Mouse (Mus musculus) brain, embryonic 18.5 days (tissue): ENCODE results near the gene Coro2b.

Source experiments
- DNase-seq: peaks from one replicate; pipeline ENCODE4 v3.0.0-alpha.2; 2012; ENCODE audit warnings: low read depth, low spot score

Gene Coro2b

DNA sequence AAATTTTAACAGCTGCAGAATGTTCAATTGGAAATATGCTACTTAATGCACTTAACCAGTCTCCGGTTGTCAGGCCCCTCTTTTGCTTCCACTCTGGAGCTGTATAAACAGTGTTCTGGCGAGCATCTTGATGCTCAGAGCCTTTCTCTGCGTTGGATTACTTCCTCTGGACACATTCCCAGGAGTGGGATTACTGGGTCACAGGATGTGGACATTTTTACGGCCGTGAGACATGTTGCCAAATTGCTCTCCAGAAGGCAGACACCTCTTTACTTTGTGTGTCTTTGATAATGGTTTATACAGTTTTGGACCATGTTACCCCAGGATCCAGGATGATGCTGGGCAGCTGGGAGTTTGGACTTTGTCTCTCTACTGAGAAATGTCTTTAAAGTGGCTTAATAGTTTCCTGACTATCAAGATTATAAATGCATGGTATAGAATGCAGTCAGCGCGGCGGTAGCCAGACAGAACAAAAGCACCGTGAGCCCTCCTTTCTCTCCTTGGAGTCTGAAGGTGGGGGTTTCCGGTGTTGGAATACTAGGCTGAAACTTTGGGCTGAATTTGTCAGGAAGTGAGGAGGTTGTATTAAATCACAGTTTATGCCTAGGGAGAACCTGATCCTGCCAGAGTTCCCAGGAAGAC is 23.2 kb downstream of the Coro2b start:
- DNase-seq = no peak

DNA sequence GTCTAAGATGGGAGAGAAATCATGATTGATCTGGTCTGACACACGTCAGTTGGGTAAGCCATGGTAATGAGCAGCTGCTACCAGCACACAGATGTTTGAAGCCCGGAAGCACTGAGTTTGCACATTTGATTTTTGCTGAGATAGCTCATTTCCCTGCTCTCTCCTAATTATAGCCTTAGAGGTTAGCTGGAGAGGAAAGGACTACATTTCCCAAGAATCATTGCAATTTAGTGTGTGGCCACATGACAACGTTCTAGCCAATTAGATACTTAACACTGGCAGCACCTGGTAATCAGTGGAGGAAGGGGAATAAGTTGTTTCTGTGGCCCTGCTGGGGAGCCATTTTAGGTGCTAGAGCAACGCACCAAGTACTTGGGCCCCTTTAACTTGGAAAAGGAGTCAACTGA is 26.3 kb downstream of the Coro2b start:
- DNase-seq = peak; percentile 61

DNA sequence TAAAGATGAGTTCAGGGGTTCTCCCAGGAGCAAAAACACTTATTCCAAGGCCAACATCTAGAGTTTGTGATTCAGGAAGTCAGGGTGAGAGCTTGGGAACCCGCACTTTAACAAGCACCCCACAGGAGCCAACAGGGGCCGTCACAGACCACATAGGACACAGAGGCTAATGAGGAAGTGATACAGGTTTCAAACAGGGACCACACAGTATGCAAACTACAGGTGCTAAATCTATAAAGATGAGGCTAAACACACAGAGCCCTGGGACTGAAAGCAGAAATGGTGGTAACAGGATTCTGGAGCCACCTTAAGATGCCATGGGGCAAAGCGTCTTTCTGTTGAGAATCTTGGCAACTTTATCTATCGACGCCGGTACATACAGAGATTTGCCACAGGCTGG is 27.2 kb downstream of the Coro2b start:
- DNase-seq = no peak

DNA sequence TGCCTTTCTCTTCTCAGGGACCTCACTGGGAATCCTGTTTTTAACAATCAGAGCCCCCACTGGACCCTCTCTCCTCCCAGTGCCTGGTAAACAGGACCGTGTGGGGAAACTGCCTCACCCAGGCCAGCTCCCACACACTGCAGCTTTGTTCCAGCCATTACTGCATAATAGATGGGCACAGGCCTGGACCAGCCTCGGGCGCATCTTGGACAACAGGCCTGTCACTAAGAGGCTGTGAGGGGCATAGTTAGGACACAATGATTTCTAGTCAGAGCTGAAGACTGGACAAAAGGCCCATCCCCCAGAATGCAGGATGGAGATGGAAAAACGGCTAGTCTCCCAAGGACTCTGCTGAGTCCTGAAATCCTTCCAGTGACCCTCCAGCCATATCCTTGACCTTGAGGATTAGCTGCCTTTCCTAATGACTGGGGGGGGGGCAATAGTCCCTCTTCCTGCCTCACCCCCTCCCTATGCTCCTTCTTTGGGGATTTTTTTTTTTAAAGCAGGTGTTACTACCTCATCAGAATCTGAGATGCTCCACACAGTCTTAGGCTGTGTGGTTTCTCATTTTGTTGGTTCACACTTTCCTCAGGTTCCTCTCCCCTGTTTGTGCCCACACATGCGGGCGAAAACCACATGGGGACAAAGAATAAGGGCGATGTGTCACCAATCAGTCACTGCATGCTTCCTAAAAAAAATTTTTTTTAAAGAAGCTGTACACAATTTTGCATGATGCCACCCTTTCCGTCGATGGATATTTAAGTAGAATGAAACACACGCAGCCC is 27.9 kb downstream of the Coro2b start:
- DNase-seq = no peak

DNA sequence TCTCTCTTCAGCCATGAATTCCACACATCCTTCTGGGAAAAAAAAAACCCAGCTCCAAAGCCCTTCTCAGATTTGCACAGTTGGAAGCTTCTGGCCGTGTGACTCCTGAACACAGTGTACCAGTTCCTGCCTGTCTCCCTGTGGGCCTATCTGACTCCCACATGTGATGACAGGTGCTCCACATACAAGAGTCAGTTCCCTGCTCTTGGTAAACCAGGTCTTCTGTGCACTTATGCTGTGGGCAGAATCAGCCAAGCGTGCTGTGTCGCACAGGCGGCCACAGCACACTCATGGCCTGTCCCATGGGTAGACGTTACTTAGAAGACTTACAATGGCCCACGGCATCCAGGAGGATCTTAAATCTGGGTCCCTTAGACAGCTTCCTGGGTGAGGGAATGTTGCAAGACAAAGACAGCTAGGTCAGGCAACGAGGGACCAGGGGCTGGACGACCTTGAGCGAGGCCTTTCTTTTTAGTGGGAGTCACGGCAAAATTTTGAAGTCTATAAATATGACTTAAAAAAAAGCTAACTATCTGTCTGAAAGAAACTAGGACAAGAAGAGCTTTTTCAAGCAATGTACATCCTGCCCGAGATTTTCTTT is 30.3 kb downstream of the Coro2b start:
- DNase-seq = no peak

DNA sequence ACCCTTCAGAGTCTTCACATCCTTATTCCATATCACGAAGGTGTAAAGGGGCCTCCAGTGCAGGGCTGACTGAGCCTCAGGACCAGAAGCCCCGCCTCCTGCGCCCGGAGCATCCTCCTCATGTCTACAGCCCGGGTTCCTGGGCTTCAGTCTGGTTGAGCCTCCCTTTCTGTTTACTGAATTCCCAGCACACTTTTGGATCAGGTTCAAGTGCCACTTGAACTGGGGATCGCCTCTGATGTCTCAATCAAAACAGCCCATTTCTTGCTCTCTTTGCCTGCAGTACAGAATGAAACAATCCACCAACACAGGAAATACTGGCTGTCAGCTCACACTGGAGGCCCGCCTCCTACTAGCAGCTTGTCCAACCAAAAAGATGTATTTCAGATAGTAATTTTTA is 32.7 kb downstream of the Coro2b start:
- DNase-seq = no peak

DNA sequence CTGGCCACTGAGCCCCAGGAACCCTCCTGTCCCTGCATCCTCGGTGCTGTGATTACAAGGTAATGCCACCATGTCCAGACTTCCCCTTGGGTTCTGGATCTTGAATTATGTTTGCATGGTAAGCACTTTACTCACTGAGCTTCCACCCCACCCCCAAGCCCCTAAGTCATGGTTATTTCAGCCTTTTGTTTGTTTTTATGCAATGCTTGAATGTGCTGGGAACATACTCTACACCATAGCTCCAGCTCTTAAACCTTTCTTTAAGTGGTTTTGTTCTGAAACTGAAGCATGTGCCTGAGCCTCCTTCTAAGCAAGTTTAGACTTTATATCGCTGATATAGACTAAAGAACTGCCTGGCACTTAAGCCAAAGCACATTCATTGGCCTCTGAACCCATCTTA is 34.5 kb downstream of the Coro2b start:
- no peak for DNase-seq

DNA sequence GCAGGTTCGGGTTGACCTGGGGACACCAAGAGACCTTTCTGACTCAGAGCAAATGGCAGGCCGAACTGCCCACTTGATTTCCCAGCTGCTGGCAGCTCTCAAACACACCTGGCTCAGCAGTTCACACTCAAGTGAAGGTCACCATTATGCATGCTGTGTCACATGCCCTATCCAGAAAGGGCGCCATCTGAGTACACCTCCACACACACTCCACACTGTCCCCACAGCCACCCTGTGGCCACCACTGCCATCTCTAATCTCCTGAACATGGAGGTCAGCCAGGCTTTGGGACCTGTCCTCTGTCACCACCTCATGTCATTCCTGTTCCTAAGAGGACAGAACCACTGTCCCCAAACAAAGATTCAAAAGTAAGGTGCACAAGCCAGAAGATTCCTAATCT is 35.3 kb downstream of the Coro2b start:
- DNase-seq = no peak

DNA sequence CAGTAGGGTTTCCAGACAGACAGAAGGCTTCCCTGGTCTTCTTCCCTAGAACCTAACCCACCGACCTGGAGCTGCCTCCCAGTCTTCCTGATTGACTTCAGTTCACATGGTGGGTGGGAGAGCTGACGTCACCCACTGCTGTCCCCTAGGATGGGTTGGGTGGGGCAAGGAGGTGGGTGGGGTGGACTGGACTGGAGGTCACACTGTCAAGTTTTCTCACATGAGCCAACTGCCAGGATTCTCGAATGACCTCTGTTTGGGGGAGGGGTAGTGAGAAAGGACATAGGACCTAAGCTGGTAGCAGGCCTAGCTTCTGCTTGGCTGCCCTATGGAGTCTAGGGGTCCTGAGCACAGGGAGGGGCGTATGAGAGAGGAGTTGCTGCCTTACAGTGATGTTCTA is 36.8 kb downstream of the Coro2b start:
- no peak for DNase-seq

DNA sequence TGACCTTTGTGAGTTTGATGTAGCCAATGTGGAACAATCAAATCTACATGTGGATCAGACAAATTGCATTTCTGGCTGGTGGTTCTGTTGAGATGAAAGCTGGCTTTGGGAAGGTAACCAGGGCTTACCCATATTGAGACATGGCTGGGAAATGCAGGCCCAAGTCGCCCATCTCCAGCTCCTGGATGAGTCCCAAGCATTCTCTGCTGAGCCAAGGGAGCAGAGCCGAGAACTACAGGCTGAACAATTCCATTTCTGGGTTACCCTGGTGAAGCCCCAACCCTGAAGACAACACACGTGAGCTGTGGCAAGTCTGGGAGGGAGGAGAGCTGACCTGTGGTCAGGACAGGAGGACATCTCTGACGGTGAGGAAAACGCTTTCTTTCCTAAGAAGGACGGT is 37.9 kb downstream of the Coro2b start:
- DNase-seq = no peak

DNA sequence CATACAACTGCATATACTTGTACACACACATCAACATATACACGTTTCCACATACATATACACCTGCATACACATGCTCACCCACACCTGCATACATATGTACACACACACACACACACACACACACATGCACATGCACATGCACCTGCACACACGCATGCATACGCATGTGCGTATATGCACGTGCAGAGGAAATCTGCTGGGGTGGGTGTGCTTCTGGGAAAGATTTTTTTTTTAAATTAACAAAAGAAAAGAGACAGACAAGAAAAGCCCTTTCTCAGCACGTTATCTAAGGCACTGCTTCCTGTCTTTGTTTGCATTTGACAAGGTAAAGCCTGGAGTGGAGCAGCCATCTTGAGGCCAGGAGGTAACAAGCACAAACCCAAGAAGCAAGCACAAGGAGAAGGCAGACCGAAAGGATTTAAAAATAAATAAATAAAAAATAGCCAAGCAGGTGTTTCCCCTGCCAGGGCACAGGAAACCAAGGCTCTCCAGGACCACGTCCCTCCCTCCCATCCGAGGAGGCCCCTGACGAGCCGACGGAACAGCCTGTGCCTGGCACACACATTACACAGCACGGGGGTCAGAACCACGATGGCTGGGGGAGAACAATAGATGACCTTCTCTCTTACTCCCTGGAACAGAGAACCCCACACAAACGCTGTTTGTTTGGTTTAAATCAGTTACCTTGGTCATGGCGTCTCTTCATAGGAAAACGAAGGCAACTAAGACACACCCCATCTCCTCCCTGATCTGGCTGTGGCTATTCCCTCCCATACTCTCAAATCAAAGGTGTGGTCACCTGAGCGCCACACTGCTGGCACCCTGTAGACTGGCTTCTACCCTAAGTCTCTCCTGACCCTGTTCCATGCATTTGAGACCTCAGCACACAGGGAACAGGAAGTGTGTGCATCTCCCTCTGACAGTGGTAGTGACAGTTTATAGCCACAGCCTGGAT is 39.4 kb downstream of the Coro2b start:
- DNase-seq = no peak

DNA sequence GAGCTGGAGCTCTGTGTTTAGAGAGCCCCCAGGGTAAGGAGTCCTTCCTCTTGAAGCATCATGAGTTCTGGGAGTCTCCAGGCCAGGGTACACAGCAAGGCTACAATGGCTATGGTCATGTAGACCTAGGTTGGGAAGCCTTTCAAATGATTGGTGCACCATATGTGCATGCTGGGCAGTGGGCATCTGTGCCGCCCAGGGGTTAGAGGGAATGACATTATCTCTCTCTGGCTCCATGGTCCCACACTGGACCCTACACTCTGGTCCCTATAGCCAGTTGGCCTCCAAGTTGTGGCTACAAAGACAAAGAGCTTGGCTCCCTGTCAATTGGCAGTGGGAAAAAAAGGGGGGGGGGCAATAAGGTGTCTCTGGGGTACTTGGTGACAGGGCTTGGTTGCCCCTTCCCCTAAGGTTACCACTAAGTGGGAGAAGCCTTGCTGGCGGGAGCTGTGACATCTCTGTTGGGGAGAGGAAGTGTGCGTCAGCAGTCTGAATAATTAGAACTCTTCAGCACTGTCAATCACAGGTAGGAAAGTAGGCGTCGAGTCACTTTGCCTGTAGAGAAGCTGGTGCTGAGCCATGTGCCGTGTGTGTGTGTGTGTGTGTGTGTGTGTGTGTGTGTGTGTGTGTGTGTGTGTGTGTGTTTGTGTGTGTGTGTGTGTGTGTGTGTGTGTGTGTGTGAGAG is 44.4 kb downstream of the Coro2b start:
- DNase-seq = no peak

DNA sequence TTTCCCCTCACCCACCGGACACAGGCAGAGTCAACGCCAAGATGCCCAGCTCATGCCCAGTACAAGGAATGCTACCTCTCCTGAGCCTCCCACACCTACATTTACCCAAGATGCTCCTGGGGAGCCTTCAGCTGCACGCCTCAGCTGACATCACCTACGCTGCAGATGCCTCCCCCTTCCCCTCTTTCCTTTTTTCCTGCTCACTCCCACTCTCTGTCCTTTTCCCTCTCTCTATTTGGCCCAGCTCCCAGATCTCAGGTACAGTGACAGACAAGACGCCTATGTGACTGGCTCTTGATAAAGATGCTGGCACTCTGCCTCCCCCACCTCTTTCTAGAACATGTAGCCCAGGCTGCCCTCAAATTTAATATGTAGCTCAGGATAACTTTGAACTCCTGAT is 45.2 kb downstream of the Coro2b start:
- no peak for DNase-seq

DNA sequence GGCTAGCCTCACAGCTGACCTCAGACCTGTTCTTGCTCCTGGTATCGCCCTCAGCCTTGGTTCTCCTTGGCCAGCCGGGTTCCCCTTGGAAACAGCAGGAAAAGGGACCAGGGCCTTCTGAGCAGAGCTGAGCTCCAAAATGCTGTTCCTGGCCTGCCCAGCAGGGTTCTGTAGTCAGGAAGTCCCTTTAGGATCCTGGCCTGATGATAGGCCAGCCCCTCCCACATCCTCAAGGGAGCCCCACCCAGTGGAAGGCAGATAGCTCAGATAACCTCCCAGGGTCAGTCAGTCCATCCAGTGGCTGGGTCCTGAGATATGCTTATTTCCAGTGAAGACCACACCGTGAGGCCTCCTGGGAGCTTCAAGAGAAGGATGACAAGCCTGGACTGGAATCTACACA is 45.7 kb downstream of the Coro2b start:
- no peak for DNase-seq

DNA sequence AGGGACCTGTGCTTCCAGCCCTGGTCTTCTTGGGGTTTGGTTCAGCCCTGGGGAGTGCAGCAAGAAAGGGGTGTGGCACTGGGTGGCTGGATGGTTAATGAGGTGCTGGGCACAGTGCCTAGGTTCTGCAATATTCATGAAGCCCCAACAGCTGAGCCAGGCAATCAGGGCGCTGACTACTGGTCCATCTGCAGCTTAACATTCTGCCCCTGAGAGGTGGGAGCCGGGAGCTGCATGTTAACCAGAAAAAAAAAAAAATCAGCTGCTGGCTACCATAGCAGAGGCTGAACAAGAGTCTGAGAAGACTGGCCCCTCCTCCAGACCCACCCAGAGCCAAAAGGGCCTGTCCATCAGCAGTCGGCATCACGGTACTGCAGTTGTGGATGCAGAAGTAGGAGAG is 52.7 kb downstream of the Coro2b start:
- no peak for DNase-seq

DNA sequence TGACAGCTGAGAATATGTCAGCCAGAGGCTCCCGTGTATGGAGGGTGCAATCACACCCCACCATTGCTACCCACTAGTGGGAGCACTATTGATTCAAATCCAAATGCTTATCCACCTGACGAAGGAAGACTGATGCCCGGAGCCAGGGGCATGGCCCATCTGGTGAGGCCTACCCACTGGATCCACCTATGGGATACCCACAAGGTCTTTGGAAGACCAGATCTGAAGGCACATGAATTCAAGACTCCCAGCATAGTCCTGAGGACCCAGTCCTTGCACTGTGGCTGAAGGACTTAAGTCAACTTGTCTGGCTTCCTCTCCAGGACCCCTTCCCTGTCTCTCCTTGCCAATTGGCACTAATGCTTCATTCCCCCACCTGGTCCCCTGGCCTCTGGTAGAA is 54.1 kb downstream of the Coro2b start:
- DNase-seq = no peak

DNA sequence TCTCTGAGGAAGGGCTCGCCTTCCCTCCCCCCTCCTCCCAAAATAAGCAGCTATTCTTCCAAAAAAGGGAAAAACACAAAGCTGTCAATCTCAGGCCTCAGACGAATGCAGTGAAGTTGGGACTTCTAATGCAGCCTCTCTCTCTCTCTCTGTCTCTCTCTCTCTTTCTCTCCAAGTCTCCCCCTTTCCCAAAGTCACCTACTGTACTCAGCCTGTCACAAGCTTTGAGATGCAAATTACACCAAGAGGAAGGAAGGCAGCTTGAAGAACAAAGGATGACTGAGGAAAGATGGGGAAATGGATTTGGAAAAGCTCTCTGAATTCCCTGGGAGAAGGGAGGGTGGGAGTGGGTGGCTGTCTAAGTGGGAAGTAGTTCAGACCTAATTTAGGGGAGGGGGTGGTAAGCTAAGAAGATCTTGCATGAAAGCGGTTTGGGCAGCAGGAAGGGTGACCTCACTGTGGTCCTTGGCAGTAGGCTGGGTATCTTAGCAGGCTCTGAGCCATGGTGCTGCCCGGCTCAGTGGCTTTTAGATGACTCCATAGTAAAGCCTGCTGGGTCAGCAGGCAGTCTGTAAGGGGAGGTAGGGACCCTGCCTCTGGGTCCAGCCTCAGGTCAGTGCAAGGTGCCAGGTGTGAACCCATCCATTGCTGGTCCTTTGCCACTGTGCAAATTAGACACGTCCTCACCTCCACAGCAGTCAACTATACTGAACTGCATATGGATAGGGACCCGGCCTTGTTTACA is 55.8 kb downstream of the Coro2b start:
- peak; percentile 55 for DNase-seq

DNA sequence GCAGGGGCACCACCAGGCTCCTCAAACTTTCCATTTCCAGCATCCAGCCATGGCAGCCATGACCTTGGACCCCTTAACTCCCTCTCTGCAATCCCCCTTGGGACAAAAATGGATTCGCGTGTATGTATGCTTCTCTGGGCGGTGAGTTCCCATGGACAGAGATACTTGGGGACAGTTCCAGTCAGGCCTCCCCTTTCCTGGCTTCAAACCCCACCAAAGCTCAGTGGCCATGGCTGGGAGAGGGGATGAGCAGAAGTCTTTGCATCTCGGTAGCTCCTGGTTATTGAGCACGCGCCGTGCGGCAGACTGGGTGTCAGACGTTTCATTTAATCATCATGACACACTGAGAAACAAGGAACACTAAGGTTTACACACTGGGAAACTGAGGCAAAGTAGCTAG is 56.7 kb downstream of the Coro2b start:
- no peak for DNase-seq

DNA sequence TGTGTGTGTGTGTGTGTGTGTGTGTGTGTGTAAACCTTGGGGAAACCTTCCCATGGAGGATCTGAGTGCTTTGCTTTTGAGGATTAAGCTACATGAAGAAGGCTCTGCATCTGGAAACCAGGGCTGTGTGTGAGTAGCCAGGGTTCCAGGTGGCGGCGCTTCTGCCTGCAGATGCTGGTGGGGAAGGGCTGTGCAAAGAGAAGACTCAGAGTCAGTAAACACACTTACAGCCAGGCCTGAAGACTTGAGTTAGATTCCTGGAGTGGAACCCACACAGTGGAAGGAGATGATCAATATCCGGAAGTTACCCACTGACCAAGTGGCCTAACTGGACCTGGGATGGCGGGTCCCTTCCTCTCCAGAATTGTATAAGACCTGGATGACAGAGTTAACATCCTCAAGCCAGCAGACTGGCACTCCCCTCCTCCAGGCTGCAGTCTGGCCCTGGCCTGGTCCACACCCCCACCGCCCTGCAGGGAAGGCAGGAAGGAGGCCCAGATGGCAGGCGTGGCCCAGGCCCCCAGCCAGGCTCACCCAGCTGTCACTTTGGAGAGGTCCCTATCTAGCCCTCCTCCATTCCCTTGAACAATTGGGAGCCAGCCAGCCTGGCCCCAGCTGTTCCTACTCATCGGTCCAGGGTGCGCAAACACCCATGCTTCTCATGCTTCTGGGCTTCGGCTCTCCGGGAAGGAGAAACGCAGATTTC is 59.9 kb downstream of the Coro2b start:
- no peak for DNase-seq

DNA sequence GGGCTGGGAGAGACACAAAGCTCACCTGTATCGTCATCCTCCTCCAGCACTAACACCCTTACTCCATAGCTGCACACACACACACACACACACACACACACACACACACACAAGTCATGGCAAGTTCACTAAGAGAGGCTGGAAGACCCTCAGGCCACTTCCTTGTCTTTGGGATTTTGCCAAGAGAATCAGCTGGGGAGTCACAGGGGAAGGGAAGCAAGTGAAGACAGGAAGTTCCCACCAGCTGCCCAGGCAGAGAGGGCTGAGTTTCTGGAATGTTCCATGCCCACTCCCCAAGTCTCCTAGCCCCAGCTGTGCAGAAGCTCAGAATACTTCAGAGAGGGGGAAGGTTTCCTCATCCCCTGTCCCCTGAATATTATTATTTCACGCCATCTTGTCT is 62.6 kb downstream of the Coro2b start:
- DNase-seq = no peak
